Mouse (Mus musculus) brain, embryonic 14.5 days (tissue): ENCODE measurements at regions not wholly inside any gene's neighbourhood (a gene's known extent, or its start where the extent isn't known, plus 50 kb on each side); places are given as distances from the start of the nearest gene placed in this dataset.

ENCODE experiments used
- CTCF ChIP-seq: fragments of 200-500 bp; IDR thresholded peaks from 2 replicates; pipeline ENCODE4 v1.5.1; 2012; ENCODE audit warnings: inconsistent platforms, mild to moderate bottlenecking, moderate library complexity, borderline replicate concordance; ENCODE audit not compliant: insufficient read depth, insufficient read length; ENCODE audit errors: extremely low read depth
- POLR2A ChIP-seq: fragments of 200-500 bp; IDR thresholded peaks from 2 replicates; pipeline ENCODE4 v1.6.1; 2012; ENCODE audit warnings: mild to moderate bottlenecking, inconsistent platforms, borderline replicate concordance; ENCODE audit not compliant: poor library complexity, insufficient read depth, insufficient read length, severe bottlenecking; ENCODE audit errors: extremely low read depth

DNA sequence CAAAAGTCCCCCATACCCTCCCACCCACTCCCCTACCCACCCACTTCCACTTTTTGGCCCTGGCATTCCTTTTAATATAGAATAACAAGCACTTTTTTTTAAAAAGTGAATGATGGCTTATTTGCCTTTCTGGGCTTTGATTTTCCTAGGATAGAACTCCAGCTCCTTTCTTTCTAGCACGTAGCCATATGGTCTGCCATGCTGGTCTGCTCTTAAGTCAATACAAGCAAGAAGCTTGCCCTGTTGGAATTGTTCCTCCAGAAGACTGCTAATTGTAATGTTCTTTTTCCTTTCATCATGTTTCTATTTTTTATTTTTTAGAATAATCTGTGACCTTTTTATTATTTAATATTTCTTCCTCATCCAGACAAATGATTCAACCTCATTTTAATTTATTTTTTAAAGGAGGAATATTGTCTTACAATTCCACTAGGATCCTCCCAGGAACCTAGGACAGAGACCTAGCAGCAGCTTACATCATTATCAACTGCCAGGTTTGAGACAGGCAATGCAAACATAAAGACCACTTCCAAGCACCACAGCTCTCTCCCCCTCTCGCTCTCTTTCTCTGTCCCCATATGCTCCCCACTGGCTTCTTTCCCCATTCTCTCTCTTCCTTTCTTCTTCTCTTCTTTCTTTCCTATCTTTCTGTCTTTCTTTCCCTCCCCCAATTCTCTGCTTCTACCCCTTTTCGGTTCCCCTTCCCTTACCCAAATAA, 558.9 kb downstream of the Otol1 start:
- TF ChIP-seq POLR2A (no peak), CTCF (no peak)
